Mouse (Mus musculus) neural tube, embryonic 11.5 days (tissue): ENCODE measurements around the gene Aadacl2. TPM values are rescaled to one million over a fixed set of nuclear protein-coding genes. Genes with fewer than 3 reads are reported as not detected.

Experiments
- ATAC-seq: fragments of 200-750 bp; cut with Nextera tagmentation; 2 replicates; pipeline ENCODE4 v1.8.0; 2017; ENCODE audit warnings: moderate number of reproducible peaks, mild to moderate bottlenecking, moderate TSS enrichment, moderate library complexity; ENCODE audit not compliant: insufficient read depth, low FRiP score, low TSS enrichment
- DNase-seq: peaks from one replicate; pipeline ENCODE4 v3.0.0-alpha.2; 2015; ENCODE audit warnings: low spot score
- H3K27ac ChIP-seq: fragments of 300-500 bp; sonication (generic); 2 replicates; pipeline ENCODE4 v1.5.1; 2014; ENCODE audit warnings: low read depth, mild to moderate bottlenecking, low read length
- H3K27me3 ChIP-seq: fragments of 300-500 bp; sonication (generic); 2 replicates; pipeline ENCODE4 v1.6.1; 2014; ENCODE audit warnings: mild to moderate bottlenecking, low read length, mixed read lengths; ENCODE audit not compliant: control insufficient read depth, insufficient read depth
- H3K36me3 ChIP-seq: fragments of 300-500 bp; sonication (generic); 2 replicates; pipeline ENCODE4 v1.6.1; 2014; ENCODE audit warnings: mild to moderate bottlenecking, low read length, moderate library complexity, mixed read lengths; ENCODE audit not compliant: control insufficient read depth, insufficient read depth
- H3K4me1 ChIP-seq: fragments of 300-500 bp; sonication (generic); 2 replicates; pipeline ENCODE4 v1.6.1; 2014; ENCODE audit warnings: low read length, mixed read lengths; ENCODE audit not compliant: control insufficient read depth, insufficient read depth
- H3K4me2 ChIP-seq: fragments of 300-500 bp; sonication (generic); 2 replicates; pipeline ENCODE4 v1.6.1; 2014; ENCODE audit warnings: low read depth, mild to moderate bottlenecking, moderate library complexity
- H3K4me3 ChIP-seq: fragments of 300-500 bp; sonication (generic); 2 replicates; pipeline ENCODE4 v1.5.1; 2014; ENCODE audit warnings: low read depth, low read length
- H3K9ac ChIP-seq: fragments of 300-500 bp; sonication (generic); 2 replicates; pipeline ENCODE4 v1.6.1; 2014; ENCODE audit warnings: mild to moderate bottlenecking, low read length
- H3K9me3 ChIP-seq: fragments of 300-500 bp; sonication (generic); 2 replicates; pipeline ENCODE4 v1.6.1; 2016; ENCODE audit warnings: low read length; ENCODE audit not compliant: control insufficient read depth
- WGBS: fragments of 180-500 bp; shearing (Covaris S2); extraction: QIAGEN DNeasy Blood & Tissue Kit; methylation state at CpG from one replicate; pipeline ENCODE4 v1.1.7; 2014; 5-methylcytosine and 5-hydroxymethylcytosine counted together
- polyA plus RNA-seq: library from polyadenylated mRNA; unstranded; fragments of >200 nt; fragmentation: Nextera tagmentation; extraction: Ambion mirVana; gene quantifications from 2 replicates; pipeline ENCODE4 v1.2.1, GENCODE M21; 2014

Gene Aadacl2
- polyA plus RNA-seq, 1 experiment from 2014 or later, result not detected

DNA sequence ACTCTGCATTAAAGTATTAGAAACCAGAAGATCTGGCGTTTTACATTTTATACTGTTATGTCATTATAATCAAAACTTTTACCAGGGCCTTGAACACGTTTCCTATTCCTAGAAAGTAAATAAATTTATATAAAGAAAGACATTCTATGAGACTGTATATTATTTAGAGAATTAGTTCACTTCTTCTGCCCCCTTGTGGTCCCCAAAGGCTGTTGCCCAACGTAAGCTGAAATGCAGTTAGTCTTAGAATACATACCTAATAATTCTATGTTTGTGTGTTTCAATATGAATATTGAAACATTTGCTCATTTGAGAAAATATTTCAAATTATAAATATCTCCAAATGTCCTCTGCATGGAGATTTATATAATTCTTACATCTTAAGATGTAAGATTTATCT, 49.9 kb downstream of the Aadacl2 start:
- ATAC-seq (no peak), DNase-seq (no peak)
- Histone ChIP-seq H3K27me3 (no peaks in the 10 kb centered on the region), H3K4me2 (no peak overlapping the region), H3K27ac (no peak overlapping the region), H3K4me3 (no peak overlapping the region), H3K9ac (no peak overlapping the region), H3K9me3 (no peaks in the 10 kb centered on the region), H3K36me3 (no peaks in the 10 kb centered on the region), H3K4me1 (no peaks in the 10 kb centered on the region)
- 36% methylated on average over 3 of the region's 3 CpGs for WGBS

- Histone ChIP-seq H3K4me2 (no peak overlapping the region), H3K9ac (no peak overlapping the region), H3K9me3 (no peaks in the 10 kb centered on the region), H3K4me1 (no peaks in the 10 kb centered on the region), H3K36me3 (no peaks in the 10 kb centered on the region), H3K27me3 (no peaks in the 10 kb centered on the region), H3K4me3 (no peak overlapping the region), H3K27ac (no peak overlapping the region)
- ATAC-seq (no peak), DNase-seq (no peak)
- WGBS, result 85% methylated on average over 2 of the region's 2 CpGs
Observed at GRCm38 (mm10) chr3:60057070-60057808, 50.7 kb downstream of the Aadacl2 start.

GRCm38 (mm10) chr3:60057809-60058082, 51.2 kb downstream of the Aadacl2 start:
- 73% methylated on average over 1 of the region's 1 CpGs for WGBS
- no peaks in the 10 kb centered on the region for H3K27me3 ChIP-seq
- H3K36me3 ChIP-seq, result no peaks in the 10 kb centered on the region
- no peaks in the 10 kb centered on the region for H3K9me3 ChIP-seq
- H3K4me2 ChIP-seq, result no peak overlapping the region
- no peak for ATAC-seq
- DNase-seq, result no peak
- H3K27ac ChIP-seq, result no peak overlapping the region
- no peak overlapping the region for H3K4me3 ChIP-seq
- no peaks in the 10 kb centered on the region for H3K4me1 ChIP-seq
- H3K9ac ChIP-seq, result no peak overlapping the region

Other genes starting within 250 kb of the Aadacl2 start
- gene Gm8298, start 145.7 kb upstream of the Aadacl2 start, polyA plus RNA-seq, result not detected in 2 replicates
- not detected in 2 replicates for gene C130079G13Rik, start 81.5 kb upstream of the Aadacl2 start, polyA plus RNA-seq
- not detected in 2 replicates for gene Aadac, start 19.0 kb downstream of the Aadacl2 start, polyA plus RNA-seq
- not detected in 2 replicates for gene Sucnr1, start 75.1 kb downstream of the Aadacl2 start, polyA plus RNA-seq